Mouse (Mus musculus): ENCODE measurements around the gene Sgcg. TPM values are rescaled to one million over a fixed set of nuclear protein-coding genes. Genes with fewer than 3 reads are reported as not detected.

Gene Sgcg
- total and polyA plus RNA-seq, 3 experiments = 105 to 235 (median 181) TPM

DNA sequence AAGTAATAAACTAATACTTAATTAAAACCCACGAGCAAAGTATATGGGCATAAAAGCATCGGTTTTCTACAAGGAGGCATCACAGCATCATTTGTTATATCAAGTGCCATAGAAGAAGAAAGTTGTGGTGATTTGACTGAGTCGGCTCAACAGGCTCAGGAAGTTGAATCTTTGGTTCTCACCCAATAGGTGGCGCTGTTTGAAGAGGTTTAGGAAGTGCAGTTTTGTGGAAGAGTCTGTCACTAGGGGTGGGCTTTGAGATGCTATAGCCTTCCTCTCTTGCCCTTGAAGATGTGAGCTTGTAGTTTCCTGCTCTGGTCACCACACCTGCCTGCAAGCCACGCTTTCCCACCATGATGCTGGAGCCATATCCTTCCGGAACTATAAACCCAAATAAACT lies 15.7 kb downstream of the Sgcg start:
- 33% methylated on average over 6 of the region's 6 CpGs for WGBS
- intact Hi-C loops (cut with DNase I) = loop anchor here (1.0 kb wide), 1 partner anchor 52 kb away; no protein-coding TSS in a partner anchor

GRCm38 (mm10) chr14:61238751-61239150 lies 19.5 kb downstream of the Sgcg start:
- Histone ChIP-seq H3K4me3 (no peak overlapping the region), H3K4me1 (ENCODE audit: control insufficient read depth, insufficient read depth, low read length) (no peaks in the 10 kb centered on the region; the same call in none of the 2 replicates), H3K27me3 (ENCODE audit: control insufficient read depth, insufficient read depth, low read length) (no peaks in the 10 kb centered on the region), H3K27ac (no peak overlapping the region), H3K79me2 (replicated peaks; ENCODE audit: control insufficient read depth, insufficient read depth, low read length) (no peaks in the 10 kb centered on the region), H3K36me3 (ENCODE audit: control insufficient read depth, insufficient read depth, low read length) (no peaks in the 10 kb centered on the region), H3K9ac (ENCODE audit: low read depth, low read length) (no peak overlapping the region)
- DNase-seq = no peak
- TF ChIP-seq POLR2A (IDR thresholded peaks at IDR 0.05; ENCODE audit: insufficient read depth, low read depth, low read length) = no peak
- TF ChIP-seq EP300 (IDR thresholded peaks at IDR 0.05; ENCODE audit: insufficient read depth, low read depth, low read length) = no peak
- TF ChIP-seq CTCF (IDR thresholded peaks at IDR 0.05) = no peak
- 55% methylated on average over 9 of the region's 9 CpGs for WGBS
- intact Hi-C loops (cut with DNase I) = no loop called here

More for the DNA sequence above, 15.7 kb downstream of the Sgcg start:
- Histone ChIP-seq H3K27ac (no peak overlapping the region), H3K4me1 (ENCODE audit: control insufficient read depth, insufficient read depth, low read length) (no peaks in the 10 kb centered on the region; the same call in 1 of the 2 replicates), H3K9ac (ENCODE audit: low read depth, low read length) (no peak overlapping the region), H3K27me3 (ENCODE audit: control insufficient read depth, insufficient read depth, low read length) (no peaks in the 10 kb centered on the region), H3K36me3 (ENCODE audit: control insufficient read depth, insufficient read depth, low read length) (no peaks in the 10 kb centered on the region), H3K79me2 (replicated peaks; ENCODE audit: control insufficient read depth, insufficient read depth, low read length) (no peaks in the 10 kb centered on the region), H3K4me3 (no peak overlapping the region)
- DNase-seq = no peak
- TF ChIP-seq EP300 (IDR thresholded peaks at IDR 0.05; ENCODE audit: insufficient read depth, low read depth, low read length) (no peak), POLR2A (IDR thresholded peaks at IDR 0.05; ENCODE audit: insufficient read depth, low read depth, low read length) (no peak), CTCF (IDR thresholded peaks at IDR 0.05) (peak; percentile 60)

- H3K9ac ChIP-seq (ENCODE audit: low read depth, low read length) = no peak overlapping the region
- no peaks in the 10 kb centered on the region; the same call in 1 of the 2 replicates for H3K4me1 ChIP-seq (ENCODE audit: control insufficient read depth, insufficient read depth, low read length)
- TF ChIP-seq POLR2A (IDR thresholded peaks at IDR 0.05; ENCODE audit: insufficient read depth, low read depth, low read length) (no peak), EP300 (IDR thresholded peaks at IDR 0.05; ENCODE audit: insufficient read depth, low read depth, low read length) (no peak), CTCF (IDR thresholded peaks at IDR 0.05) (no peak)
- H3K4me3 ChIP-seq = no peak overlapping the region
- WGBS = 36% methylated on average over 4 of the region's 4 CpGs
- DNase-seq = no peak
- H3K79me2 ChIP-seq (replicated peaks; ENCODE audit: control insufficient read depth, insufficient read depth, low read length) = no peaks in the 10 kb centered on the region
- intact Hi-C loops (cut with DNase I) = no loop called here
- no peak overlapping the region for H3K27ac ChIP-seq
- H3K27me3 ChIP-seq (ENCODE audit: control insufficient read depth, insufficient read depth, low read length) = no peaks in the 10 kb centered on the region
- H3K36me3 ChIP-seq (ENCODE audit: control insufficient read depth, insufficient read depth, low read length) = no peaks in the 10 kb centered on the region
These were observed 21.1 kb downstream of the Sgcg start for GRCm38 (mm10) chr14:61237101-61237654.

DNA sequence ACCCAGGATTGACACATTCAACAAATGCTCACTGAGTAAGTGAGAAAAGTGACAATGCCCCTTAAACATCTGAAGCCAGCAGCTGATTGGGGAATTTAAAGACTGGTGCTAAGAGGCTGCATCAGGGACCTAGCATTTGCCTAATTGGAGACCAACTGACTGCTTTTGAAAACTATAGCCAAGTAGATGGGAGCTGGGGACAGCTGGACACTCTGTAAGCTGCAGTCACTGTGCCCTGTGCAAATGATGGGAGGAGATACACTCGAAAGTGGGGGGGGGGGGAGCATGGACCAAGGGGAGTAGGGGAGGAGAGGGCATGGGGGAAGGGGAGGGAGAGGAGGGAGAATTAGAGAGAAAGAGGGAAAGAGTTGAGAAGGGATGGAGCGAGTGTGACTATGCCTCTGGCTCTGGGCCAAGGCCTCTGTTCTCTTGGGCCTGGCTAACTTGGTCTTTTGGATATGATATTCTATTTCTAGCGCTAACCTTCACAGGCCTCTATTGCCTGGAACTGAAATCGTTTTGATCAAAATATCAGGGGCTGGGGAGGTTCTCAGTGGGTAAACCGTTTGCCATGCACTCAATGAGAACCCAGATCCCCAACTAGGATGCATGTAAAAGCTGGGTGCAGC lies 22.3 kb downstream of the Sgcg start:
- WGBS = 31% methylated on average over 5 of the region's 5 CpGs
- DNase-seq = peak in 1 of 2 experiments; percentile 9
- Histone ChIP-seq H3K36me3 (ENCODE audit: control insufficient read depth, insufficient read depth, low read length) (no peaks in the 10 kb centered on the region), H3K4me3 (no peak overlapping the region), H3K9ac (ENCODE audit: low read depth, low read length) (no peak overlapping the region), H3K27ac (no peak overlapping the region), H3K79me2 (replicated peaks; ENCODE audit: control insufficient read depth, insufficient read depth, low read length) (no peaks in the 10 kb centered on the region), H3K27me3 (ENCODE audit: control insufficient read depth, insufficient read depth, low read length) (no peaks in the 10 kb centered on the region), H3K4me1 (ENCODE audit: control insufficient read depth, insufficient read depth, low read length) (no peaks in the 10 kb centered on the region; the same call in 1 of the 2 replicates)
- intact Hi-C loops (cut with DNase I) = no loop called here
- no peak for TF ChIP-seq POLR2A (IDR thresholded peaks at IDR 0.05; ENCODE audit: insufficient read depth, low read depth, low read length)
- TF ChIP-seq EP300 (IDR thresholded peaks at IDR 0.05; ENCODE audit: insufficient read depth, low read depth, low read length) = no peak
- TF ChIP-seq CTCF (IDR thresholded peaks at IDR 0.05) = no peak

GRCm38 (mm10) chr14:61232016-61232568 lies 26.2 kb downstream of the Sgcg start:
- Histone ChIP-seq H3K9ac (ENCODE audit: low read depth, low read length) (no peak overlapping the region), H3K36me3 (ENCODE audit: control insufficient read depth, insufficient read depth, low read length) (no peaks in the 10 kb centered on the region), H3K4me1 (ENCODE audit: control insufficient read depth, insufficient read depth, low read length) (no peaks in the 10 kb centered on the region; the same call in 1 of the 2 replicates), H3K27ac (no peak overlapping the region), H3K27me3 (ENCODE audit: control insufficient read depth, insufficient read depth, low read length) (no peaks in the 10 kb centered on the region), H3K4me3 (no peak overlapping the region), H3K79me2 (replicated peaks; ENCODE audit: control insufficient read depth, insufficient read depth, low read length) (no peaks in the 10 kb centered on the region)
- 76% methylated on average over 13 of the region's 13 CpGs for WGBS
- no peak for TF ChIP-seq CTCF (IDR thresholded peaks at IDR 0.05)
- no peak for TF ChIP-seq POLR2A (IDR thresholded peaks at IDR 0.05; ENCODE audit: insufficient read depth, low read depth, low read length)
- TF ChIP-seq EP300 (IDR thresholded peaks at IDR 0.05; ENCODE audit: insufficient read depth, low read depth, low read length) = no peak
- no peak for DNase-seq
- intact Hi-C loops (cut with DNase I) = no loop called here

DNA sequence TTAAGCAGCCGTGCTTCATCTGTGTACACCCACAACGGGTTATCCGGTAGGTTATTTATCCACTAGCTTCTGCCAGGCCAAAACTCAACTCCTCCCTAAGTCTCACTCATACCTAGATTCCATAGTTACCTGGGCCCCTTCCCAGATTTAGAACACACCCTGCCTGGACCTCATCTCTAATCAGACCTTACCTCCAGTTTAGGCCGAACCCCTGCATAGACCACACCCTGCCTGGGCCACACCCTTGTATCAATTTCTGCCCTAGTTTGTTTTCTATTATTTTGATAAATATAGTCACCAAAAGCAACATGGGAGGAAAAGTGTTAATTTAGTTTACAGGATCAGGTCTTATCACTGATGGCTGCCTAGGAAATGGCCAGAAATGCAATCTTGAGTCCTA lies 28.1 kb downstream of the Sgcg start:
- Histone ChIP-seq H3K4me1 (ENCODE audit: control insufficient read depth, insufficient read depth, low read length) (no peaks in the 10 kb centered on the region), H3K79me2 (replicated peaks; ENCODE audit: control insufficient read depth, insufficient read depth, low read length) (no peaks in the 10 kb centered on the region), H3K36me3 (ENCODE audit: control insufficient read depth, insufficient read depth, low read length) (no peaks in the 10 kb centered on the region), H3K27ac (no peak overlapping the region), H3K27me3 (ENCODE audit: control insufficient read depth, insufficient read depth, low read length) (no peaks in the 10 kb centered on the region), H3K9ac (ENCODE audit: low read depth, low read length) (no peak overlapping the region), H3K4me3 (no peak overlapping the region)
- TF ChIP-seq CTCF (IDR thresholded peaks at IDR 0.05) (no peak), EP300 (IDR thresholded peaks at IDR 0.05; ENCODE audit: insufficient read depth, low read depth, low read length) (no peak), POLR2A (IDR thresholded peaks at IDR 0.05; ENCODE audit: insufficient read depth, low read depth, low read length) (no peak)
- DNase-seq = no peak
- intact Hi-C loops (cut with DNase I) = no loop called here
- 88% methylated on average over 4 of the region's 4 CpGs for WGBS
